Mouse (Mus musculus) induced T-regulatory cell, adult 2 months (primary cell): ENCODE data around the gene Iqce.
"Not testable (repeated sequence)": the region's sequence is repeated elsewhere in the genome, so short reads cannot be mapped to it uniquely, and the experiment has no call there.

Experiments
- DNase-seq: peaks from one replicate; pipeline ENCODE4 v3.0.0-alpha.2; 2012; ENCODE audit warnings: low read depth

The Iqce gene

DNA sequence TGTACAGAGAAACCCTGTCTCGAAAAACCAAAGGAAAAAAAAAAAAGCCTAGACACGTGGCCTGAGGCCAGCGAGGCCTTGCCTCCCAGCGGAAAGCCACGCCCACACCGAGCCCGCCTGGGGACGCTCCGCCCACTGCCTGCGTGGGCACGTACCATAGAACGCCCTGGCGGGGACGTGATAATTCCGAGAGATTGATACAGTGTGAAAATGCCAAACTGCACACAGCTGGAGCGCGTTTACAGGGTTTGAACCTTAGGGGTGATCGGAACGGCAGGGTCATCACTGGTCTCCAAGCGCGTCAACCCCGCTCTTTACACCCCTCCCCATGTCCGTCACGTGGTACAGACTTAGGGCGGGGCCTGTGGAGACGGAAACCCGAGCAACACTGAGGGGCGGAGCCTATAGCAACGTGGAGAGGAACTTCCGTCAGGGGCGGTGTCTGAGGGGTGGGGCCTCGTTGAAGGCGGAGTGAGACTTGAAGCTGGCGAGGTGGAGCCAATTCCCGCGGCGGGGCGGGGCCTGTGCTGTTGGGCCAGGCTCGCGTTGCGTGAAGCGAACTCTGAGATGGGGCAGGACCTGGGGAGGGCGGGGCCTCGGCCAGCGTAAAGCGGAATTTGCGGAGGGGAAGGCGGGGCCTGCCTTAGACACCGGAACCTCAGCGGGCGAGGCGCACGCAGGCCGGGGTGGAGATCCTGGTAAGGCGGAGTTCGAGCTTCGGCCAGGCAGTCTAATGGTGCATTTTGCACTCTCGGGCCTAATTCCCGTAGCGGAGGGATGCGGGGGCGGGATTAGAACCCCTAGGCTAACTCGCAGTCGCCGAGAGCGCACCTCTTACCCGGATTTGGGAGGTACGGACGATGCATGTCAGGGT lies 2.4 kb upstream of the Iqce start, which contains the start of gene Brat1:
TSS of gene Brat1 (plus strand) at position 634 of the 874 bp plus-strand sequence.
- DNase-seq, result peak; percentile 100

GRCm38 (mm10) chr5:140703480-140704377 lies 1.6 kb upstream of the Iqce start:
- DNase-seq, result peak; percentile 70

GRCm38 (mm10) chr5:140702618-140703175 lies 519 bp upstream of the Iqce start:
- no peak for DNase-seq

GRCm38 (mm10) chr5:140701661-140702060 lies 517 bp downstream of the Iqce start:
- DNase-seq, result no peak

- no peak for DNase-seq
Observed at GRCm38 (mm10) chr5:140699776-140700175, 2.4 kb downstream of the Iqce start.

- no peak for DNase-seq
Observed at GRCm38 (mm10) chr5:140695987-140696386, 6.2 kb downstream of the Iqce start.

- DNase-seq, result no peak
Observed at GRCm38 (mm10) chr5:140688434-140688833, 13.7 kb downstream of the Iqce start.

GRCm38 (mm10) chr5:140684343-140685148 lies 17.6 kb downstream of the Iqce start:
- peak; percentile 62 for DNase-seq

DNA sequence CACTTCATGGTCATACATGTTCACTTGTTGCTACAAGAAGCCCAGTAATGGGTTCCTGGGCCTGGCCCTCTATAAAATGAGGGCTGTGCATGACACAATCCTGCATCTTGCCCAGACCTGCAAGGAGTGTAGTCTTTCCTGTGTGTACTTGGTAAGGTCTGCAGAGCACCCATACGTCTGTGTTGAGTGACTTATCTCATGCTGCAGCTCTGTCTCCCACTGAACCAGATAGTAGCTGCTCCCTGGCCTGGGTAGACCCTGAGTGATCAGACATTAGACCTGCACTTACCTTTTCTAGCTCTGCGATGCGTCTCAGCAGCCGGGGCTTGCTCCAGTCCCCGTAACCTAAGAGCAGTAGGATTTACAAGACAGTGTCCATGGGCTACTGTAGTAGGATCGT lies 20.1 kb downstream of the Iqce start:
- DNase-seq, result no peak

DNA sequence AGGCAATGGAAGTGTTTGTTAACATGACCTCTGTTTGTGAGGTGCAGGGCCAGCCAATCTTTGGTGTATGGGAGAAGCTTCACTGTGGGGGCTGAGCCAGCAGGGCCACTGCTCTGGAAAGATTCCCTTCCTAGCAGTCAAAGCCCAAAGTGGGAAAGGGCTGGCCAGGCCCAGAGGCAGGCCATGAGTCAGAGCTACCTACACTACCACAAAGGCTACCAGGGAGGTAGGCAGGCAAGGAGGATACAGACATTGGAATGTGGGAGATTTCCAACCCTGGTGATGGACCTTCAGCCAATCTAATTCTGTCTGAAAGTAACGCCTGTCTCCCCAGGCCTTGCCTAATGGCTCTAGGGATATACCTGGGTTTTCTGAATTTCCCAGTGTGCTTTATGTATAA lies 21.2 kb downstream of the Iqce start:
- DNase-seq, result no peak

DNA sequence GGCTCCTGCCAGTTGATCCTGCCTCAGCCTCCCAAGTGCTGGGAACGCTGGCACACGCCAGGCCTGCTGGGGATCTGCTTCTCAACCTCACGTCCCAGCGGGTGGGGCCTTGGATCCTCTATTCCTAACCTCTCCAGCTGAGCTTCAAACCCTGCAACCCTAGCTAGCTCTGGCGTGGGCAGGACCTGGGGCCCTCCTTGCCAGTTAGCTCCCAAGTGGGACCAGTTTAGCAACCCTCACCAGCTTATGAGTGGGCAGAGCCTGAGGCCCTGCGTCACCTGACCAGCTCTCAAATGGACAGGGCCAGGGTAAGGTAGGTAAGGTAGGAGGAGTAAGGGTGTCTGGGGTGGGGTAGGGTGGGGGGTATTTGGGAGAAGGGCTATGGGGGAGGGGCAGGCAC lies 22.1 kb downstream of the Iqce start:
- DNase-seq, result no peak

DNA sequence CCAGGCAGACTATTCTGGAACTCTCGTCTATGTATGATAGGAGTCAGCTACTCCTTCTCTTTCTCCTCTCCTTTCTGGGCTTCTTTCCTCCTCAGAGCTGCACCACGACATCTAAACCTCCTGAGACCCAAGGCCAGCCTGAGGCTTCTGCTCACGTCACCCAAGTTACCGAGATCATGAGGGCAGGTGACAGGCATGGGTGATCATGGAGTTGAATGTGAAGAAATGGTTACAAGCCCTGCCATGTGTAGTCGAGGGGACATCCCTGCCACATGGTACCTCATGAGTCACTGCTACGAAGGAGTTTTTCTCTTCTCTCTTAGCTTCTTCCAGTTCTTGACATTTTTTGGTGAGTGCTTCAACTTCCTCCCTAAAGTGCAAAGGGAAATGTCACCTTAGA lies 25.0 kb downstream of the Iqce start:
- DNase-seq, result no peak

GRCm38 (mm10) chr5:140675640-140676039 lies 26.5 kb downstream of the Iqce start:
- no peak for DNase-seq

DNA sequence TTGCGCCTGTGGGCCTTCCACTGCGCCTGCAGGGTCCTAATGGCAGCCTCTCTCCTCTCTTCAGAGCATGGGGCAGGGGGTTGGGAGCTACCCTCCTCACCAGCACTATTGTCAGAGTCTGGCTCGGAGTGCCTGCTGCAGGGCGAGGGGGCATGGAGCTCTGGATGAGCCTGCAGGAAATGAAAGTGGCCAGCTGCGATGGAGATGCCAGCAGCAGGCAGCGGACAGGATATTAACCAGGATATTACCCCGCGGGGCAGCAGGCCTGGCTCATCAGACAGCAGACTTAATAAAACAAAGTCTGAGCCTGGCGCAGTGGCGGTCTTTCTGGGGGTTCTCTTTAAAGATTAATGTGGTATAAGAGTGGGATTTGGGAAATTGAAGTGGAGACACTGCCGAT lies 27.1 kb downstream of the Iqce start:
- DNase-seq, result no peak

- no peak for DNase-seq
Observed at GRCm38 (mm10) chr5:140674036-140674435, 28.1 kb downstream of the Iqce start.

DNA sequence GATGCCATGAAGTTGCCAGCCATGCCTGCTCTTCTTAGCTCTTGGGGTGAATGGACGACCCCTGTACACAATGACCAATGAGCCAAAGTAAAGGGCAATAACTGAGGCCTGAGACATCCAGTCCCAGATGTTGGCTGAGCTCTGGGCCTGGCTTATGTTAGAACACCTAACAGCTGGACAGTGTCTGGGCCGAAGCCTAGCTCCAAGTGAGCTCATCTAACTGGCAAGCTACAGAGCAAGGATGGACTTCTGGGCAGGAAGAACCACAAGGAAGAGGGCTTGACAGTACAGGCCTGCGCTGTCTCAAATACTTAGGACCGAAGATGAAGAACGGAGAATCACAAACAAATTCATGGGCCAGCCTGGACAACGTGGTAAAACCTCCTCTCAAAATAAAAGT lies 29.6 kb downstream of the Iqce start:
- not testable (repeated sequence) for DNase-seq

GRCm38 (mm10) chr5:140672115-140672514 lies 30.1 kb downstream of the Iqce start:
- DNase-seq, result no peak

GRCm38 (mm10) chr5:140663621-140664180 lies 38.5 kb downstream of the Iqce start:
- peak; percentile 79 for DNase-seq

DNA sequence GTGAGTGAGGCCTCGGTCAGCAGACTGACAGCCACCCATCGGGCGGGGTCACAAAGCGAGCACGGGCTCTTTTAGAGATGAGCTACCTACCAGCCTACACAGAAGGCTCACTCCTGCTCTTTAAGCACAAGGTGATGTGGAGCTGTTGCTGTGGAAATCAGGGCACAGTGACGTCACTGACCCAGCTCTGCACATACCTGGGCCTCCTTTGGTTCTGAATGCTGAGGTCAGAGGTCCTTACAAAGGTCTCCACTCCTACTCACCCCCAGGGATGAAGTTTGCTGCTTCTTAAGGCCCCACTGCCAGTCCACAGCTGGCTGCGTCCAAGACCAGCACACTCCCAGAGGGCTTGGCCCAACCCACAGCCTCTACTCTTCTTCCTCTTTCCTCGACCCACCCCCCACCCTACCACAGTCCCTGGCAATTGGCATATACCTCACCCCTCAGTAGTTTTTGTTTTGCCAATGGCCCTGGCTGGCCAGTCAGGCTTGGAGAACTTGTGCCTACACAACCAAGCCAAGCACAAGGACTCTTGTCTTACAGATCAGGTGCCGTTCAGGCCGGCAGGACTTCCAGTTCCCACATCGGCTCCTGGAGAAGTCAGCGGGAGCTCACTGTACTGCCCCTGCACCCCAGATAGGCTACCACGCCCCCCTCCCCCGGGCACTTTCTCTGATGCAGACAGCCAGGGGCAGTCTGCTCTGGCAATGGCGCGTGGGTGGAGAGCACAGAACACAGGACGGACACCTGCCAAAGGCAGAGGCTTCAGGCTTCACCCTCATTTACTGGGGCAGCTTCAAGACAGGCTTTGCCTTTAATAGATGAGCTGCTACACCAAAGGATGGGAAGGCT lies 39.2 kb downstream of the Iqce start:
- DNase-seq, result peak; percentile 40

- no peak for DNase-seq
Observed at GRCm38 (mm10) chr5:140661875-140662643, 40.1 kb downstream of the Iqce start.
